Mouse (Mus musculus) CH12.LX (cell line): ENCODE measurements around the gene Aldoc. TPM values are rescaled to one million over a fixed set of nuclear protein-coding genes. Genes with fewer than 3 reads are reported as not detected.
A peak's percentile ranks its signal among the peaks of the same experiment; 100 is the strongest.

ENCODE experiments used
- DNase-seq: peaks from one replicate; pipeline ENCODE4 v3.0.0-alpha.2; 2013; ENCODE audit errors: extremely low read depth
- H3K27ac ChIP-seq: 2 replicates; pipeline ENCODE4 v1.5.1; 2012; ENCODE audit warnings: low read depth, mild to moderate bottlenecking, control low read depth, moderate library complexity; ENCODE audit not compliant: insufficient read depth
- H3K27me3 ChIP-seq: replicated peaks from 2 replicates; pipeline ENCODE3; 2012; ENCODE audit warnings: inconsistent platforms
- H3K36me3 ChIP-seq, 2 experiments: replicated peaks in 1 of 2; 2 replicates each; pipeline versions ENCODE3 to v1.6.1; 2012; ENCODE audit warnings: inconsistent platforms in 1 of 2, low read length in 1 of 2, mild to moderate bottlenecking in 1 of 2, mixed read lengths in 1 of 2, moderate library complexity in 1 of 2; ENCODE audit not compliant: control insufficient read depth in 1 of 2, insufficient read depth in 1 of 2
- H3K4me1 ChIP-seq, 2 experiments: 2 replicates each; pipeline ENCODE4 v1.6.1; 2012; ENCODE audit warnings: inconsistent platforms in 1 of 2, moderate library complexity in 1 of 2; ENCODE audit not compliant: insufficient read depth in 2 of 2, control insufficient read depth in 1 of 2
- H3K4me2 ChIP-seq: 2 replicates; pipeline ENCODE4 v1.6.1; 2012; ENCODE audit warnings: low read depth, mild to moderate bottlenecking, control low read depth; ENCODE audit not compliant: poor library complexity, insufficient read depth, severe bottlenecking
- H3K4me3 ChIP-seq, 3 experiments: fragments of 150-350 bp in 1 of 3; sonication (generic) in 1 of 3; replicated peaks in 1 of 3; 2 replicates each; pipeline versions ENCODE3 to v1.5.1; 2011 to 2012; ENCODE audit warnings: low read depth in 2 of 3, low read length in 2 of 3, mild to moderate bottlenecking in 2 of 3, moderate library complexity in 2 of 3, control low read depth in 1 of 3, improper control_type of control experiment in 1 of 3, inconsistent platforms in 1 of 3, mixed read lengths in 1 of 3; ENCODE audit not compliant: poor library complexity in 1 of 3
- H3K79me2 ChIP-seq: replicated peaks from 2 replicates; pipeline ENCODE4 v1.6.1; 2012; ENCODE audit warnings: mild to moderate bottlenecking, moderate library complexity; ENCODE audit not compliant: control insufficient read depth, poor library complexity, insufficient read depth, severe bottlenecking; ENCODE audit errors: extremely low read depth
- H3K9ac ChIP-seq: 2 replicates; pipeline ENCODE4 v1.6.1; 2012; ENCODE audit warnings: low read depth, mild to moderate bottlenecking, control low read depth, moderate library complexity; ENCODE audit not compliant: insufficient read depth
- H3K9me3 ChIP-seq: replicated peaks from 2 replicates; pipeline ENCODE3; 2012; ENCODE audit warnings: low read length, inconsistent platforms, mixed read lengths
- CTCF ChIP-seq, 2 experiments: IDR thresholded peaks in 1 of 2; conservative IDR thresholded peaks in 1 of 2; 2 replicates each; pipeline ENCODE4 v1.5.1; 2011 to 2012; ENCODE audit warnings: low read depth in 2 of 2, low read length in 2 of 2, improper control_type of control experiment in 1 of 2, inconsistent platforms in 1 of 2, mild to moderate bottlenecking in 1 of 2, moderate library complexity in 1 of 2
- E2F4 ChIP-seq: IDR thresholded peaks from 2 replicates; pipeline ENCODE4 v1.6.1; 2011; ENCODE audit warnings: low read depth, low read length, improper control_type of control experiment; ENCODE audit not compliant: insufficient replicate concordance
- EP300 ChIP-seq: IDR thresholded peaks from 2 replicates; pipeline ENCODE4 v1.6.1; 2011; ENCODE audit warnings: low read length, improper control_type of control experiment
- GABPA ChIP-seq: IDR thresholded peaks from 2 replicates; pipeline ENCODE4 v1.6.1; 2012; ENCODE audit warnings: low read depth, low read length, improper control_type of control experiment, inconsistent platforms; ENCODE audit not compliant: insufficient replicate concordance
- IRF4 ChIP-seq: IDR thresholded peaks from 2 replicates; pipeline ENCODE4 v1.6.1; 2014; ENCODE audit warnings: low read depth, mild to moderate bottlenecking, inconsistent platforms, low read length, improper control_type of control experiment
- JUND ChIP-seq: conservative IDR thresholded peaks from 2 replicates; pipeline ENCODE4 v1.6.1; 2011; ENCODE audit warnings: low read depth, low read length, improper control_type of control experiment
- MAFK ChIP-seq: IDR thresholded peaks from 2 replicates; pipeline ENCODE4 v1.6.1; 2011; ENCODE audit warnings: low read length, improper control_type of control experiment; ENCODE audit not compliant: insufficient replicate concordance
- MAZ ChIP-seq: IDR thresholded peaks from 2 replicates; pipeline ENCODE4 v1.6.1; 2012; ENCODE audit warnings: low read depth, mild to moderate bottlenecking, inconsistent platforms, low read length, improper control_type of control experiment, moderate library complexity
- MXI1 ChIP-seq: IDR thresholded peaks from 2 replicates; pipeline ENCODE4 v1.6.1; 2011; ENCODE audit warnings: mild to moderate bottlenecking, low read depth, low read length, improper control_type of control experiment
- MYC ChIP-seq: IDR thresholded peaks from 2 replicates; pipeline ENCODE4 v1.6.1; 2011; ENCODE audit warnings: low read depth, mild to moderate bottlenecking, improper control_type of control experiment, low read length
- NELFE ChIP-seq: IDR thresholded peaks from 2 replicates; pipeline ENCODE4 v1.6.1; 2011; ENCODE audit warnings: low read depth, low read length, improper control_type of control experiment
- PAX5 ChIP-seq: IDR thresholded peaks from 2 replicates; pipeline ENCODE4 v1.6.1; 2012; ENCODE audit warnings: low read length, inconsistent platforms, mixed read lengths
- RAD21 ChIP-seq: IDR thresholded peaks from 2 replicates; pipeline ENCODE4 v1.6.1; 2011; ENCODE audit warnings: low read depth, mild to moderate bottlenecking, low read length, improper control_type of control experiment, moderate library complexity
- RCOR1 ChIP-seq: conservative IDR thresholded peaks from 2 replicates; pipeline ENCODE4 v1.6.1; 2012; ENCODE audit warnings: low read depth, mild to moderate bottlenecking, inconsistent platforms, low read length, improper control_type of control experiment
- SIN3A ChIP-seq: IDR thresholded peaks from 2 replicates; pipeline ENCODE4 v1.6.1; 2012; ENCODE audit warnings: low read length, improper control_type of control experiment, inconsistent platforms
- SMC3 ChIP-seq: IDR thresholded peaks from 2 replicates; pipeline ENCODE4 v1.6.1; 2011; ENCODE audit warnings: low read depth, low read length, improper control_type of control experiment
- TCF12 ChIP-seq: IDR thresholded peaks from 2 replicates; pipeline ENCODE4 v1.6.1; 2014; ENCODE audit warnings: low read depth, mild to moderate bottlenecking, inconsistent platforms, low read length, improper control_type of control experiment
- USF2 ChIP-seq: conservative IDR thresholded peaks from 2 replicates; pipeline ENCODE4 v1.6.1; 2011; ENCODE audit warnings: low read depth, low read length, improper control_type of control experiment
- ZC3H11A ChIP-seq: IDR thresholded peaks from 2 replicates; pipeline ENCODE4 v1.6.1; 2012; ENCODE audit warnings: low read depth, mild to moderate bottlenecking, inconsistent platforms, low read length, improper control_type of control experiment
- ZKSCAN1 ChIP-seq: IDR thresholded peaks from 2 replicates; pipeline ENCODE4 v1.6.1; 2012; ENCODE audit warnings: low read depth, inconsistent platforms, low read length, improper control_type of control experiment, borderline replicate concordance
- dilution Hi-C: fragments of 300-500 bp; cut with MboI; formaldehyde crosslinking; loops from 2 replicates; pipeline ENCODE4 v1.14.3; 2020; ENCODE audit warnings: low sequenced_read_pairs; ENCODE audit not compliant: extremely low pct_unique_long_range_greater_than_20kb, extremely low pct_ligation_motif_present
- in situ Hi-C: fragments of 300-500 bp; cut with MboI; formaldehyde crosslinking; loops from 3 replicates; pipeline ENCODE4 v1.14.3; 2019; ENCODE audit warnings: low sequenced_read_pairs, low pct_ligation_motif_present, low pct_unique_long_range_greater_than_20kb, mixed read lengths
- polyA plus RNA-seq: library from polyadenylated mRNA; unstranded; fragments of >175 nt; gene quantifications from 2 replicates; pipeline ENCODE4 v1.2.1, GENCODE M21; 2012; ENCODE audit warnings: low read depth; ENCODE audit not compliant: insufficient read length
- total RNA-seq, 2 experiments: library from RNA; depleted of rRNA; stranded (reverse); fragments of 300-350 nt in 1 of 2; fragments of >200 nt in 1 of 2; gene quantifications; 2 replicates each; pipeline ENCODE4 v1.2.3; 2012 to 2014

Gene Aldoc
- total and polyA plus RNA-seq, 3 experiments: 25.0 to 119 (median 90.2) TPM

DNA sequence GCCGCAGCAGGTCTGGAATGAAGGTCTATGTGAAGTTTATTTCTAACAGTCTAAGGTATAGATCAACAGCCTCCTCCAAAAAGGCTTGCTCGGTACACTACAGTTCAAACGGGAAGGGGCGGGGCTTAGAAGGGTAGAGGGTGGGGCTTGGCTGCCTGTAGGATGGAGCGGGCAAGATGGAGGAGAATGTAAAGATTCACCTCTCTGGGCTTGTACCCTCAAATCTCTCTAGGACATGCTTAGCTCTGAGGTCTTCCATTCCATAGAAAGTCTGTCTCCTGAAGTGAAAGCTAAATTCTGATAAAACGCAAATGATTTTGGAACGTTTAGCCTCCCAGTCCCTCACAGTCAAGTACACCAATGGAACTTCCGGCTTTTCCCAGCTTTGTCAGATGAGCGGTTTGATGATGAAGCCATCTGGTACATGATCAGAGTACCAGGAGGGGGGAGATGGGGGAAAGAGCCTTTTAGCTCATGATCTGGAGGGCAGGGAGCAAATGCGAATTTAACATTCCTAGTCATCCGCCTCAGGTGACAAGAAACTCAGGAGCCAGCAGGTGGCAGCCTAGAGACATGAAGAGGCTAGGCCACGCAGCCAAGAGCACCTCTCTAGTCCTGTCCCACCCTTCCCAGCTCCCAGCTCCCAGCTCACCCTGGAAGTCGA is 37.5 kb downstream of the Aldoc start (continued):
- TF ChIP-seq E2F4 (0 out of 2 replicates have a peak, but pooled peaks have one; percentile 10), IRF4 (peak; percentile 70), ZC3H11A (peak; percentile 29; the same call in 1 of the 2 replicates), ZKSCAN1 (no peak), GABPA (no peak), RCOR1 (no peak), EP300 (no peak), TCF12 (peak; percentile 21; the same call in 1 of the 2 replicates), MXI1 (peak; percentile 29; the same call in 1 of the 2 replicates), MAZ (peak; percentile 33; the same call in 1 of the 2 replicates), PAX5 (no peak), NELFE (peak; percentile 60), USF2 (no peak), CTCF (conservative IDR thresholded peaks at IDR 0.05 in 1 of 2, IDR thresholded peaks at IDR 0.05 in 1 of 2; ENCODE audit: low read depth in 2 of 2, low read length in 2 of 2) (peak; percentile 80 to 98)

DNA sequence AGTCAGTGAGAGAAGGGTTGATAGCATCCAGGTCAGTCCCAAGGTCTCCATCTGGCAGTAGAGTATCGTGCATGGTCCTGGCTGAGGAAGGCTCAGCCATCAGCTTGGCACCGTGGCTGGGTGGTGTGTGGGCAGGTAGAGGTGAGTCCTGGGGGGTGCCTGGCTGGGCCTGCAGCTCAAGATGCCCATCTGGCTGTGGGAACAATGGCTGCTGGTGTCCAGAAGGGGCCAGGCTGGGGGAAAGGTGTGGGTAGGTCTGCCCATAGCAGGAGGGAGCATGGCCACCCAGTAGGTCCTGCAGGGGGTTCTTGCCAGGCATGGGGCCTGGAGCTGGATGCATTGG is 38.0 kb downstream of the Aldoc start:
- Histone ChIP-seq H3K4me2 (peak overlapping the region; percentile 64; the same call in 1 of the 2 replicates), H3K4me1 (peaks cover 3 to 24% of the 10 kb centered on the region in 2 experiments), H3K4me3 (peak overlapping the region in 2 of 3 experiments; percentile 54 to 55), H3K79me2 (no peaks in the 10 kb centered on the region), H3K27ac (no peak overlapping the region), H3K9me3 (no peaks in the 10 kb centered on the region), H3K27me3 (peaks cover 33% of the 10 kb centered on the region), H3K36me3 (no peaks in the 10 kb centered on the region), H3K9ac (no peak overlapping the region)
- no peak for DNase-seq
- TF ChIP-seq SMC3 (no peak), MYC (no peak), JUND (no peak), SIN3A (no peak), RAD21 (no peak), MAFK (no peak)
- dilution Hi-C loops: no loop called here
- in situ Hi-C loops: loop anchor here (5.0 to 10.0 kb wide), 2 partner anchors 42 to 84 kb away; no protein-coding TSS in a partner anchor
